Mouse (Mus musculus): ENCODE results near the gene Ppp2r3a. TPM values are rescaled to one million over a fixed set of nuclear protein-coding genes. Genes with fewer than 3 reads are reported as not detected.

Gene Ppp2r3a
- polyA plus RNA-seq, 1 experiment from 2014 or later: 15.7 TPM

GRCm38 (mm10) chr9:101077486-101077885 lies 174.1 kb downstream of the Ppp2r3a start:
- H3K27ac ChIP-seq (ENCODE audit: low read length): no peak overlapping the region
- peak overlapping the region; percentile 91 for H3K4me2 ChIP-seq (ENCODE audit: low read depth, low read length)
- H3K36me3 ChIP-seq (ENCODE audit: control insufficient read depth, insufficient read depth, low read length): no peaks in the 10 kb centered on the region
- no peak for ATAC-seq (ENCODE audit: insufficient read depth, low FRiP score)
- H3K4me3 ChIP-seq (replicated peaks; ENCODE audit: low read length): peak overlapping the region; percentile 96
- no peaks in the 10 kb centered on the region for H3K9me3 ChIP-seq (replicated peaks; ENCODE audit: control insufficient read depth, low read length)
- H3K27me3 ChIP-seq (ENCODE audit: control insufficient read depth, insufficient read depth, low read length): no peaks in the 10 kb centered on the region
- peak overlapping the region; percentile 99 for H3K9ac ChIP-seq (ENCODE audit: low read length)
- peaks cover 30% of the 10 kb centered on the region for H3K4me1 ChIP-seq (ENCODE audit: control insufficient read depth, insufficient read depth, low read length)

- Histone ChIP-seq H3K27ac (ENCODE audit: low read length) (peak overlapping the region; percentile 70), H3K4me3 (replicated peaks; ENCODE audit: low read length) (peak overlapping the region; percentile 96), H3K9ac (ENCODE audit: low read length) (peak overlapping the region; percentile 99), H3K4me2 (ENCODE audit: low read depth, low read length) (peak overlapping the region; percentile 91), H3K27me3 (ENCODE audit: control insufficient read depth, insufficient read depth, low read length) (no peaks in the 10 kb centered on the region), H3K36me3 (ENCODE audit: control insufficient read depth, insufficient read depth, low read length) (no peaks in the 10 kb centered on the region), H3K4me1 (ENCODE audit: control insufficient read depth, insufficient read depth, low read length) (peaks cover 30% of the 10 kb centered on the region), H3K9me3 (replicated peaks; ENCODE audit: control insufficient read depth, low read length) (no peaks in the 10 kb centered on the region)
- no peak for ATAC-seq (ENCODE audit: insufficient read depth, low FRiP score)
- WGBS: under 1% methylated on average over 18 of the region's 18 CpGs
Measured at GRCm38 (mm10) chr9:101076095-101076875, 175.3 kb downstream of the Ppp2r3a start.

GRCm38 (mm10) chr9:101075694-101076093 lies 175.9 kb downstream of the Ppp2r3a start:
- H3K4me2 ChIP-seq (ENCODE audit: low read depth, low read length): peak overlapping the region; percentile 91
- no peaks in the 10 kb centered on the region for H3K36me3 ChIP-seq (ENCODE audit: control insufficient read depth, insufficient read depth, low read length)
- H3K9ac ChIP-seq (ENCODE audit: low read length): peak overlapping the region; percentile 99
- no peaks in the 10 kb centered on the region for H3K9me3 ChIP-seq (replicated peaks; ENCODE audit: control insufficient read depth, low read length)
- H3K4me3 ChIP-seq (replicated peaks; ENCODE audit: low read length): peak overlapping the region; percentile 96
- H3K27me3 ChIP-seq (ENCODE audit: control insufficient read depth, insufficient read depth, low read length): no peaks in the 10 kb centered on the region
- peaks cover 30% of the 10 kb centered on the region for H3K4me1 ChIP-seq (ENCODE audit: control insufficient read depth, insufficient read depth, low read length)
- no peak for ATAC-seq (ENCODE audit: insufficient read depth, low FRiP score)
- 1% methylated on average over 8 of the region's 8 CpGs for WGBS
- H3K27ac ChIP-seq (ENCODE audit: low read length): peak overlapping the region; percentile 70

GRCm38 (mm10) chr9:101075091-101075581 lies 176.5 kb downstream of the Ppp2r3a start:
- H3K27ac ChIP-seq (ENCODE audit: low read length): peak overlapping the region; percentile 100
- peak overlapping the region; percentile 99 for H3K9ac ChIP-seq (ENCODE audit: low read length)
- under 1% methylated on average over 25 of the region's 25 CpGs for WGBS
- no peaks in the 10 kb centered on the region for H3K36me3 ChIP-seq (ENCODE audit: control insufficient read depth, insufficient read depth, low read length)
- H3K4me2 ChIP-seq (ENCODE audit: low read depth, low read length): peak overlapping the region; percentile 91
- no peak for ATAC-seq (ENCODE audit: insufficient read depth, low FRiP score)
- H3K27me3 ChIP-seq (ENCODE audit: control insufficient read depth, insufficient read depth, low read length): no peaks in the 10 kb centered on the region
- peak overlapping the region; percentile 96 for H3K4me3 ChIP-seq (replicated peaks; ENCODE audit: low read length)
- peaks cover 27% of the 10 kb centered on the region for H3K4me1 ChIP-seq (ENCODE audit: control insufficient read depth, insufficient read depth, low read length)
- no peaks in the 10 kb centered on the region for H3K9me3 ChIP-seq (replicated peaks; ENCODE audit: control insufficient read depth, low read length)

- WGBS: under 1% methylated on average over 89 of the region's 100 CpGs
- peaks cover 22% of the 10 kb centered on the region for H3K4me1 ChIP-seq (ENCODE audit: control insufficient read depth, insufficient read depth, low read length)
- H3K9me3 ChIP-seq (replicated peaks; ENCODE audit: control insufficient read depth, low read length): no peaks in the 10 kb centered on the region
- H3K36me3 ChIP-seq (ENCODE audit: control insufficient read depth, insufficient read depth, low read length): no peaks in the 10 kb centered on the region
- no peaks in the 10 kb centered on the region for H3K27me3 ChIP-seq (ENCODE audit: control insufficient read depth, insufficient read depth, low read length)
- peak overlapping the region; percentile 100 for H3K27ac ChIP-seq (ENCODE audit: low read length)
- peak overlapping the region; percentile 91 for H3K4me2 ChIP-seq (ENCODE audit: low read depth, low read length)
- H3K9ac ChIP-seq (ENCODE audit: low read length): peak overlapping the region; percentile 99
- H3K4me3 ChIP-seq (replicated peaks; ENCODE audit: low read length): peak overlapping the region; percentile 96
- peak; percentile 77 for ATAC-seq (ENCODE audit: insufficient read depth, low FRiP score)
Measured at GRCm38 (mm10) chr9:101074332-101075021, 177.1 kb downstream of the Ppp2r3a start.

GRCm38 (mm10) chr9:101073987-101074331 lies 177.6 kb downstream of the Ppp2r3a start, which contains the start of gene Msl2:
Gene Msl2 (plus strand): TSS chr9:101074101.
- WGBS: 0% methylated on average over 23 of the region's 43 CpGs
- H3K36me3 ChIP-seq (ENCODE audit: control insufficient read depth, insufficient read depth, low read length): no peaks in the 10 kb centered on the region
- ATAC-seq (ENCODE audit: insufficient read depth, low FRiP score): no peak
- H3K9ac ChIP-seq (ENCODE audit: low read length): peak within 1 kb of the TSS; percentile 99
- no peaks in the 10 kb centered on the region for H3K9me3 ChIP-seq (replicated peaks; ENCODE audit: control insufficient read depth, low read length)
- H3K27me3 ChIP-seq (ENCODE audit: control insufficient read depth, insufficient read depth, low read length): no peaks in the 10 kb centered on the region
- H3K4me1 ChIP-seq (ENCODE audit: control insufficient read depth, insufficient read depth, low read length): peaks cover 17% of the 10 kb centered on the region
- peak within 1 kb of the TSS; percentile 96 for H3K4me3 ChIP-seq (replicated peaks; ENCODE audit: low read length)
- H3K4me2 ChIP-seq (ENCODE audit: low read depth, low read length): peak within 1 kb of the TSS; percentile 91
- peak within 1 kb of the TSS; percentile 100 for H3K27ac ChIP-seq (ENCODE audit: low read length)

GRCm38 (mm10) chr9:101073041-101073986 lies 178.3 kb downstream of the Ppp2r3a start:
- H3K4me3 ChIP-seq (replicated peaks; ENCODE audit: low read length): peak overlapping the region; percentile 96
- WGBS: 2% methylated on average over 64 of the region's 65 CpGs

GRCm38 (mm10) chr9:101072506-101072905 lies 179.1 kb downstream of the Ppp2r3a start:
- no peak overlapping the region for H3K27ac ChIP-seq (ENCODE audit: low read length)
- peaks cover 6% of the 10 kb centered on the region; the same call in 1 of the 2 replicates for H3K4me1 ChIP-seq (ENCODE audit: control insufficient read depth, insufficient read depth, low read length)
- no peaks in the 10 kb centered on the region for H3K36me3 ChIP-seq (ENCODE audit: control insufficient read depth, insufficient read depth, low read length)
- no peaks in the 10 kb centered on the region for H3K27me3 ChIP-seq (ENCODE audit: control insufficient read depth, insufficient read depth, low read length)
- peak overlapping the region; percentile 59; the same call in 1 of the 2 replicates for H3K4me2 ChIP-seq (ENCODE audit: low read depth, low read length)
- ATAC-seq (ENCODE audit: insufficient read depth, low FRiP score): no peak
- H3K9ac ChIP-seq (ENCODE audit: low read length): no peak overlapping the region
- no peaks in the 10 kb centered on the region for H3K9me3 ChIP-seq (replicated peaks; ENCODE audit: control insufficient read depth, low read length)
- 35% methylated on average over 5 of the region's 5 CpGs for WGBS
- H3K4me3 ChIP-seq (replicated peaks; ENCODE audit: low read length): no peak overlapping the region

More at GRCm38 (mm10) chr9:101073041-101073986, 178.3 kb downstream of the Ppp2r3a start:
- H3K4me1 ChIP-seq (ENCODE audit: control insufficient read depth, insufficient read depth, low read length): peaks cover 11% of the 10 kb centered on the region
- H3K36me3 ChIP-seq (ENCODE audit: control insufficient read depth, insufficient read depth, low read length): no peaks in the 10 kb centered on the region
- no peaks in the 10 kb centered on the region for H3K27me3 ChIP-seq (ENCODE audit: control insufficient read depth, insufficient read depth, low read length)
- peak overlapping the region; percentile 59 for H3K4me2 ChIP-seq (ENCODE audit: low read depth, low read length)
- peak overlapping the region; percentile 98 for H3K9ac ChIP-seq (ENCODE audit: low read length)
- ATAC-seq (ENCODE audit: insufficient read depth, low FRiP score): peak; percentile 96
- H3K9me3 ChIP-seq (replicated peaks; ENCODE audit: control insufficient read depth, low read length): no peaks in the 10 kb centered on the region
- peak overlapping the region; percentile 94 for H3K27ac ChIP-seq (ENCODE audit: low read length)

All from stomach, embryonic 16.5 days (tissue).